Mouse (Mus musculus) cortical plate, adult 2 months (tissue): Measurements from ENCODE around the gene P2rx4. TPM values are rescaled to one million over a fixed set of nuclear protein-coding genes. Genes with fewer than 3 reads are reported as not detected.
A peak's percentile ranks its signal among the peaks of the same experiment; 100 is the strongest.

ENCODE experiments used
- H3K27ac ChIP-seq: fragments of 200-500 bp; 2 replicates; pipeline ENCODE4 v1.5.1; 2012; ENCODE audit warnings: low read length, control low read depth, inconsistent platforms; ENCODE audit not compliant: insufficient read depth
- H3K4me1 ChIP-seq: fragments of 200-500 bp; 2 replicates; pipeline ENCODE4 v1.6.1; 2011; ENCODE audit warnings: low read length; ENCODE audit not compliant: control insufficient read depth, insufficient read depth
- H3K4me3 ChIP-seq: fragments of 200-500 bp; 2 replicates; pipeline ENCODE4 v1.5.1; 2011; ENCODE audit warnings: mild to moderate bottlenecking, low read length, control low read depth; ENCODE audit not compliant: insufficient read depth
- CTCF ChIP-seq: fragments of 200-500 bp; IDR thresholded peaks from 2 replicates; pipeline ENCODE4 v1.5.1; 2011; ENCODE audit warnings: mild to moderate bottlenecking, control low read depth, low read length; ENCODE audit not compliant: insufficient read depth; ENCODE audit errors: extremely low read depth
- POLR2A ChIP-seq: fragments of 200-500 bp; IDR thresholded peaks from 2 replicates; pipeline ENCODE4 v1.6.1; 2011; ENCODE audit warnings: mild to moderate bottlenecking, low read length, control low read depth; ENCODE audit not compliant: insufficient read depth; ENCODE audit errors: extremely low read depth
- polyA plus RNA-seq: library from polyadenylated mRNA; depleted of rRNA; stranded (reverse); fragments of >200 nt; gene quantifications from 2 replicates; pipeline ENCODE4 v1.2.3, GENCODE M21; 2012

The P2rx4 gene
- polyA plus RNA-seq, 1 experiment: 24.7 TPM

- TF ChIP-seq POLR2A (no peak), CTCF (no peak)
- H3K27ac ChIP-seq: no peak overlapping the region
- H3K4me3 ChIP-seq: no peak overlapping the region
- H3K4me1 ChIP-seq: no peaks in the 10 kb centered on the region
Measured at GRCm38 (mm10) chr5:122755620-122756019, 48.3 kb downstream of the P2rx4 start.

- TF ChIP-seq POLR2A: no peak
- TF ChIP-seq CTCF: no peak
- Histone ChIP-seq H3K4me3 (no peak overlapping the region), H3K27ac (no peak overlapping the region), H3K4me1 (no peaks in the 10 kb centered on the region)
Measured at GRCm38 (mm10) chr5:122756144-122756543, 48.8 kb downstream of the P2rx4 start.

- no peak for TF ChIP-seq CTCF
- TF ChIP-seq POLR2A: no peak
- Histone ChIP-seq H3K27ac (no peak overlapping the region), H3K4me3 (no peak overlapping the region), H3K4me1 (no peaks in the 10 kb centered on the region)
Measured at GRCm38 (mm10) chr5:122756680-122757079, 49.3 kb downstream of the P2rx4 start.

- H3K27ac ChIP-seq: no peak overlapping the region
- TF ChIP-seq POLR2A (no peak), CTCF (no peak)
Measured at GRCm38 (mm10) chr5:122763271-122764031, 56.1 kb downstream of the P2rx4 start.

GRCm38 (mm10) chr5:122764032-122764464 is 56.7 kb downstream of the P2rx4 start:
- Histone ChIP-seq H3K27ac (no peak overlapping the region), H3K4me1 (no peaks in the 10 kb centered on the region), H3K4me3 (no peak overlapping the region)
- peak; percentile 26; the same call in 1 of the 2 replicates for TF ChIP-seq CTCF
- TF ChIP-seq POLR2A: no peak

More at GRCm38 (mm10) chr5:122763271-122764031, 56.1 kb downstream of the P2rx4 start:
- no peak overlapping the region for H3K4me3 ChIP-seq
- H3K4me1 ChIP-seq: no peaks in the 10 kb centered on the region

GRCm38 (mm10) chr5:122767283-122767682 is 59.9 kb downstream of the P2rx4 start:
- no peak overlapping the region for H3K4me3 ChIP-seq
- TF ChIP-seq CTCF (no peak), POLR2A (no peak)
- H3K4me1 ChIP-seq: peaks cover 6% of the 10 kb centered on the region; the same call in 1 of the 2 replicates
- no peak overlapping the region for H3K27ac ChIP-seq

GRCm38 (mm10) chr5:122769101-122769568 is 61.8 kb downstream of the P2rx4 start:
- no peak overlapping the region for H3K27ac ChIP-seq
- no peak overlapping the region for H3K4me3 ChIP-seq
- H3K4me1 ChIP-seq: peaks cover 8% of the 10 kb centered on the region; the same call in 1 of the 2 replicates
- TF ChIP-seq CTCF: no peak
- TF ChIP-seq POLR2A: no peak

GRCm38 (mm10) chr5:122770304-122770703 is 63.0 kb downstream of the P2rx4 start:
- peak overlapping the region; percentile 15; the same call in 1 of the 2 replicates for H3K27ac ChIP-seq

GRCm38 (mm10) chr5:122770806-122771261 is 63.5 kb downstream of the P2rx4 start:
- H3K4me1 ChIP-seq: peaks cover 8% of the 10 kb centered on the region; the same call in 1 of the 2 replicates
- TF ChIP-seq CTCF: no peak
- no peak for TF ChIP-seq POLR2A
- peak overlapping the region; percentile 15; the same call in 1 of the 2 replicates for H3K27ac ChIP-seq
- H3K4me3 ChIP-seq: no peak overlapping the region

More at GRCm38 (mm10) chr5:122770304-122770703, 63.0 kb downstream of the P2rx4 start:
- peaks cover 8% of the 10 kb centered on the region; the same call in 1 of the 2 replicates for H3K4me1 ChIP-seq
- TF ChIP-seq POLR2A: no peak
- no peak overlapping the region for H3K4me3 ChIP-seq

- Histone ChIP-seq H3K4me3 (no peak overlapping the region), H3K27ac (no peak overlapping the region), H3K4me1 (peaks cover 8% of the 10 kb centered on the region; the same call in 1 of the 2 replicates)
- TF ChIP-seq POLR2A: no peak
- TF ChIP-seq CTCF: no peak
Measured at GRCm38 (mm10) chr5:122771428-122771827, 64.1 kb downstream of the P2rx4 start.
